Mouse (Mus musculus) spleen, adult 2 months (tissue): ENCODE data around the gene Foxs1.

Source experiments
- CTCF ChIP-seq: fragments of 200-500 bp; IDR thresholded peaks from 2 replicates; pipeline ENCODE4 v1.5.1; 2011; ENCODE audit warnings: mild to moderate bottlenecking, inconsistent platforms; ENCODE audit not compliant: insufficient read depth, insufficient read length, insufficient replicate concordance; ENCODE audit errors: extremely low read depth
- POLR2A ChIP-seq: fragments of 200-500 bp; IDR thresholded peaks from 2 replicates; pipeline ENCODE4 v1.6.1; 2011; ENCODE audit warnings: low read depth, low read length, inconsistent platforms

- TF ChIP-seq CTCF: no peak
- TF ChIP-seq POLR2A: no peak
Measured at GRCm38 (mm10) chr2:152905036-152905829, 27.8 kb downstream of the Foxs1 start.
